19 mouse cellular contexts compared by ENCODE assay signal in the genomic region with DNA sequence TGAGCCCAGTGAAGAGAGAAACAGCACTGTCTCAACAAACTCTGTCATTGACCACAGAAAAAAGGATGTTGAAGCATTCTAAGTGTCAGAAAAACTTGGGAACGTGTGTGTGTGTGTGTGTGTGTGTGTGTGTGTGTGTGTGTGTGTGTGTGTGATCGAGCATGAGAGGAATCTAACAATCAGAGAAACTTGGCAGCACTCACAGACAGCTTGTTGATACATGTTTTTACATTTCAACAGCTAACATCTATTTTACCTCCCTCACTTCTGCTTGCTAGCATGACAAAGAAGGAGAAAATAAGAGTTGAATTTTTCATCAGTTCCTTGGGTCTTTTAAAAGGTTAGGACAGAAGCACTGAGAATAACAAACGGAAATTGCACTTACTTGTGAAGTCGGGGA.
"Had no signal": no experiment of that assay in that cellular context is flagged by ENCODE, and none has a peak within 500 bp of the region (broad histone marks: within the 10 kb centered on the region; RNA-seq: fewer than 3 reads in every experiment).

No protein-coding gene starts in this region.

- H3K4me2 ChIP-seq: kidney, embryonic 15.5 days; limb, embryonic 15.5 days; liver, embryonic 11.5 days; midbrain, embryonic 12.5 days; midbrain, embryonic 15.5 days; neural tube, embryonic 12.5 days; neural tube, embryonic 15.5 days; stomach, embryonic 15.5 days had no signal

- H3K27ac ChIP-seq: kidney, embryonic 15.5 days; limb, embryonic 15.5 days; liver, embryonic 14.5 days; macrophage; midbrain, embryonic 12.5 days; midbrain, embryonic 15.5 days; neural tube, embryonic 12.5 days; neural tube, embryonic 15.5 days; stomach, embryonic 15.5 days had no signal

- H3K27me3 ChIP-seq: kidney, embryonic 15.5 days; limb, embryonic 15.5 days; midbrain, embryonic 12.5 days; midbrain, embryonic 15.5 days; neural tube, embryonic 12.5 days; neural tube, embryonic 15.5 days; stomach, embryonic 15.5 days had no signal

- DNase-seq: kidney, adult 2 months; kidney, postnatal 14 days; liver, postnatal 0 days; right cerebral cortex, adult 18-20 months; right cerebral cortex, postnatal 14 days; right cerebral cortex, postnatal 4 days; thymus, postnatal 25 days had no signal

- ATAC-seq: intestine, postnatal 0 days; liver, postnatal 0 days; lung, postnatal 0 days; midbrain, embryonic 15.5 days had no signal

- H3K9me3 ChIP-seq: kidney, embryonic 15.5 days; limb, embryonic 15.5 days; midbrain, embryonic 12.5 days; midbrain, embryonic 15.5 days; neural tube, embryonic 12.5 days; neural tube, embryonic 15.5 days; stomach, embryonic 15.5 days had no signal

- H3K4me3 ChIP-seq: kidney, embryonic 15.5 days; limb, embryonic 15.5 days; midbrain, embryonic 12.5 days; midbrain, embryonic 15.5 days; neural tube, embryonic 12.5 days; neural tube, embryonic 15.5 days; stomach, embryonic 15.5 days had no signal

- H3K36me3 ChIP-seq: kidney, embryonic 15.5 days; limb, embryonic 15.5 days; midbrain, embryonic 12.5 days; midbrain, embryonic 15.5 days; neural tube, embryonic 12.5 days; neural tube, embryonic 15.5 days; stomach, embryonic 15.5 days had no signal

- H3K4me1 ChIP-seq: kidney, embryonic 15.5 days; limb, embryonic 15.5 days; midbrain, embryonic 12.5 days; midbrain, embryonic 15.5 days; neural tube, embryonic 12.5 days; neural tube, embryonic 15.5 days; stomach, embryonic 15.5 days had no signal

- H3K9ac ChIP-seq: kidney, embryonic 15.5 days; limb, embryonic 15.5 days; liver, embryonic 14.5 days; liver, postnatal 0 days; midbrain, embryonic 12.5 days; midbrain, embryonic 15.5 days; neural tube, embryonic 12.5 days; neural tube, embryonic 15.5 days; stomach, embryonic 15.5 days had no signal
